Mouse (Mus musculus): ENCODE data around the gene Slain2.
"Not testable (repeated sequence)": the region's sequence is repeated elsewhere in the genome, so short reads cannot be mapped to it uniquely, and the experiment has no call there.

Slain2 gene

GRCm38 (mm10) chr5:72902312-72902711 lies 11.8 kb upstream of the Slain2 start:
- DNase-seq: no peak

- DNase-seq: no peak
Observed at GRCm38 (mm10) chr5:72902876-72903516, 11.1 kb upstream of the Slain2 start.

- DNase-seq: no peak
Observed at GRCm38 (mm10) chr5:72904903-72905790, 9.0 kb upstream of the Slain2 start.

GRCm38 (mm10) chr5:72907402-72907801 lies 6.7 kb upstream of the Slain2 start:
- DNase-seq: no peak

- DNase-seq: no peak
Observed at GRCm38 (mm10) chr5:72908324-72908936, 5.7 kb upstream of the Slain2 start.

- DNase-seq: no peak
Observed at GRCm38 (mm10) chr5:72909363-72909762, 4.7 kb upstream of the Slain2 start.

GRCm38 (mm10) chr5:72910373-72910772 lies 3.7 kb upstream of the Slain2 start:
- DNase-seq: no peak

- DNase-seq: no peak
Observed at GRCm38 (mm10) chr5:72911284-72911683, 2.8 kb upstream of the Slain2 start.

GRCm38 (mm10) chr5:72914633-72915561 lies 793 bp downstream of the Slain2 start:
- DNase-seq: peak in 1 of 2 experiments; percentile 65

- peak in 1 of 2 experiments; percentile 8 for DNase-seq
Observed at GRCm38 (mm10) chr5:72916048-72916447, 1.9 kb downstream of the Slain2 start.

- no peak for DNase-seq
Observed at GRCm38 (mm10) chr5:72916851-72917250, 2.7 kb downstream of the Slain2 start.

- DNase-seq: no peak
Observed at GRCm38 (mm10) chr5:72920416-72920815, 6.3 kb downstream of the Slain2 start.

- DNase-seq: no peak
Observed at GRCm38 (mm10) chr5:72921171-72921570, 7.1 kb downstream of the Slain2 start.

- no peak for DNase-seq
Observed at GRCm38 (mm10) chr5:72922796-72923195, 8.7 kb downstream of the Slain2 start.

GRCm38 (mm10) chr5:72927074-72927473 lies 13.0 kb downstream of the Slain2 start:
- DNase-seq: no peak

GRCm38 (mm10) chr5:72933026-72933675 lies 19.0 kb downstream of the Slain2 start:
- no peak for DNase-seq

- not testable (repeated sequence) for DNase-seq
Observed at GRCm38 (mm10) chr5:72938421-72938820, 24.3 kb downstream of the Slain2 start.

GRCm38 (mm10) chr5:72939311-72939710 lies 25.2 kb downstream of the Slain2 start:
- no peak for DNase-seq

GRCm38 (mm10) chr5:72940906-72941432 lies 26.9 kb downstream of the Slain2 start:
- no peak for DNase-seq

- no peak for DNase-seq
Observed at GRCm38 (mm10) chr5:72948136-72948535, 34.0 kb downstream of the Slain2 start.

GRCm38 (mm10) chr5:72950252-72950651 lies 36.1 kb downstream of the Slain2 start:
- no peak for DNase-seq

All from cerebellum, postnatal 14 days (tissue).